ENCODE assay signal across 26 mouse cellular contexts in the genomic region with DNA sequence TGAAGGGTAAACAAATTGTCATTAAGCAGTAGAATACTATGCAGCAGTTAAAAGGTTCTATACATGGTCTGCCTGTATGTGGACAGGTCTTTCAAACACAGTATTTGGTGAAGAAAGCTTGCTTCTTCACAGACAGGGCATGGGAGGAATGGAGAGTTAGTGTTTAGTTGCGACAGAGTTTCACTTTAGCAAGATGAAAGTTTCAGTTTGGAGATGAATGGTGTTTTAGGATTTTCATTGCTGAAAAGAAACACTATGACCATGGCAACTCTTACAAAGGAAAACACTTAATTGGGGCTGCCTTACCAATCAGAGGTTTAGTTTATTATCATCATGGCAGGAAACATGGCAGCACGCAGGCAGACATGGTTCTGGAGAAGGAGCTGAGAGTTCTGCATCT.
"Had no signal": no experiment of that assay in that cellular context is flagged by ENCODE, and none has a peak within 500 bp of the region (broad histone marks: within the 10 kb centered on the region; RNA-seq: fewer than 3 reads in every experiment).

No protein-coding gene starts in this region.

- H3K9ac ChIP-seq: embryonic facial prominence, embryonic 12.5 days; embryonic facial prominence, embryonic 13.5 days; embryonic facial prominence, embryonic 15.5 days; forebrain, embryonic 12.5 days; forebrain, embryonic 13.5 days; forebrain, embryonic 15.5 days; forebrain, postnatal 0 days had no signal

- H3K27ac ChIP-seq: embryonic facial prominence, embryonic 10.5 days; embryonic facial prominence, embryonic 12.5 days; embryonic facial prominence, embryonic 13.5 days; embryonic facial prominence, embryonic 15.5 days; forebrain, embryonic 10.5 days; forebrain, embryonic 12.5 days; forebrain, embryonic 13.5 days; forebrain, embryonic 15.5 days; gastrocnemius, adult 2 months; heart, adult 2 months had no signal

- H3K4me2 ChIP-seq: embryonic facial prominence, embryonic 12.5 days; embryonic facial prominence, embryonic 13.5 days; embryonic facial prominence, embryonic 15.5 days; forebrain, embryonic 12.5 days; forebrain, embryonic 13.5 days; forebrain, embryonic 15.5 days had no signal

- H3K4me3 ChIP-seq: embryonic facial prominence, embryonic 10.5 days; embryonic facial prominence, embryonic 12.5 days; embryonic facial prominence, embryonic 13.5 days; embryonic facial prominence, embryonic 15.5 days; erythroblast, embryonic 14.5 days; forebrain, embryonic 10.5 days; forebrain, embryonic 12.5 days; forebrain, embryonic 13.5 days; forebrain, embryonic 15.5 days; gastrocnemius, adult 2 months; heart, adult 2 months had no signal

- H3K9me3 ChIP-seq: embryonic facial prominence, embryonic 10.5 days; embryonic facial prominence, embryonic 12.5 days; embryonic facial prominence, embryonic 13.5 days; embryonic facial prominence, embryonic 15.5 days; forebrain, embryonic 10.5 days; forebrain, embryonic 12.5 days; forebrain, embryonic 13.5 days; forebrain, embryonic 15.5 days had no signal

- H3K36me3 ChIP-seq: embryonic facial prominence, embryonic 10.5 days; embryonic facial prominence, embryonic 12.5 days; embryonic facial prominence, embryonic 13.5 days; embryonic facial prominence, embryonic 15.5 days; forebrain, embryonic 10.5 days; forebrain, embryonic 12.5 days; forebrain, embryonic 15.5 days had no signal

- H3K4me1 ChIP-seq: embryonic facial prominence, embryonic 10.5 days; embryonic facial prominence, embryonic 12.5 days; embryonic facial prominence, embryonic 13.5 days; embryonic facial prominence, embryonic 15.5 days; forebrain, embryonic 10.5 days; forebrain, embryonic 12.5 days; forebrain, embryonic 13.5 days had no signal

- H3K27me3 ChIP-seq: embryonic facial prominence, embryonic 12.5 days; embryonic facial prominence, embryonic 13.5 days; embryonic facial prominence, embryonic 15.5 days; forebrain, embryonic 12.5 days; forebrain, embryonic 13.5 days; forebrain, embryonic 15.5 days had no signal

- DNase-seq: cerebellum, adult 8-10 months; cerebellum, adult 9-10 months; cerebellum, adult 9-11 months; cerebellum, postnatal 10 days; cerebellum, postnatal 14 days; cerebellum, postnatal 25 days; cerebellum, postnatal 36 days; embryo, embryonic 11 days; forebrain, postnatal 0 days; gastrocnemius, adult 2 months; gastrocnemius, postnatal 10 days; gastrocnemius, postnatal 14 days; gastrocnemius, postnatal 25 days; gastrocnemius, postnatal 36 days; heart, adult 11 months; heart, adult 18-20 months; heart, adult 2 months had no signal
